Mouse (Mus musculus) mouse embryonic stem cell (cell line): ENCODE measurements around the gene Ergic1.

Experiments used
- in situ Hi-C, 2 experiments: fragments of 300-500 bp; cut with MboI; formaldehyde crosslinking; loops; 1 replicate in 1 of 2; 3 replicates in 1 of 2; pipeline ENCODE4 v1.14.3; 2019 to 2020; ENCODE audit warnings: low sequenced_read_pairs in 2 of 2, low pct_unique_long_range_greater_than_20kb in 1 of 2, mixed read lengths in 1 of 2; ENCODE audit not compliant: unreplicated experiment in 1 of 2

Ergic1 gene

GRCm38 (mm10) chr17:26569594-26570350, 8.5 kb downstream of the Ergic1 start:
- in situ Hi-C loops = no loop called here

- in situ Hi-C loops = no loop called here
These were observed 9.4 kb downstream of the Ergic1 start for GRCm38 (mm10) chr17:26570651-26571118.

GRCm38 (mm10) chr17:26571377-26571776, 10.1 kb downstream of the Ergic1 start:
- in situ Hi-C loops = no loop called here

- in situ Hi-C loops = no loop called here
These were observed 11.0 kb downstream of the Ergic1 start for GRCm38 (mm10) chr17:26572265-26572664.

GRCm38 (mm10) chr17:26574118-26574517, 12.8 kb downstream of the Ergic1 start:
- in situ Hi-C loops = no loop called here

GRCm38 (mm10) chr17:26574701-26575100, 13.4 kb downstream of the Ergic1 start:
- in situ Hi-C loops = no loop called here

- in situ Hi-C loops = no loop called here
These were observed 14.7 kb downstream of the Ergic1 start for GRCm38 (mm10) chr17:26575786-26576690.

GRCm38 (mm10) chr17:26576833-26577232, 15.5 kb downstream of the Ergic1 start:
- in situ Hi-C loops = no loop called here

- in situ Hi-C loops = no loop called here
These were observed 16.0 kb downstream of the Ergic1 start for GRCm38 (mm10) chr17:26577309-26577708.

- in situ Hi-C loops = no loop called here
These were observed 16.9 kb downstream of the Ergic1 start for GRCm38 (mm10) chr17:26578162-26578561.

GRCm38 (mm10) chr17:26578771-26579170, 17.5 kb downstream of the Ergic1 start:
- in situ Hi-C loops = no loop called here

- in situ Hi-C loops = no loop called here
These were observed 18.1 kb downstream of the Ergic1 start for GRCm38 (mm10) chr17:26579396-26579795.

- in situ Hi-C loops = no loop called here
These were observed 19.6 kb downstream of the Ergic1 start for GRCm38 (mm10) chr17:26580873-26581401.

- in situ Hi-C loops = no loop called here
These were observed 21.0 kb downstream of the Ergic1 start for GRCm38 (mm10) chr17:26582297-26582696.

- in situ Hi-C loops = no loop called here
These were observed 21.8 kb downstream of the Ergic1 start for GRCm38 (mm10) chr17:26583056-26583455.

GRCm38 (mm10) chr17:26583606-26584005, 22.3 kb downstream of the Ergic1 start:
- in situ Hi-C loops = no loop called here

- in situ Hi-C loops = no loop called here
These were observed 22.8 kb downstream of the Ergic1 start for GRCm38 (mm10) chr17:26584063-26584462.

- in situ Hi-C loops = no loop called here
These were observed 23.4 kb downstream of the Ergic1 start for GRCm38 (mm10) chr17:26584558-26585136.

- in situ Hi-C loops = no loop called here
These were observed 26.7 kb downstream of the Ergic1 start for GRCm38 (mm10) chr17:26587961-26588487.
